Mouse (Mus musculus) liver, embryonic 11.5 days (tissue): ENCODE measurements around the gene Slc15a3. TPM values are rescaled to one million over a fixed set of nuclear protein-coding genes. Genes with fewer than 3 reads are reported as not detected.

Experiments used
- ATAC-seq: fragments of 200-750 bp; cut with Nextera tagmentation; replicated peaks from 2 replicates; pipeline ENCODE4 v1.8.0; 2017; ENCODE audit warnings: moderate number of reproducible peaks, mild to moderate bottlenecking, moderate TSS enrichment, moderate library complexity; ENCODE audit not compliant: low FRiP score
- DNase-seq: peaks from one replicate; pipeline ENCODE4 v3.0.0-alpha.2; 2017; ENCODE audit warnings: low spot score
- H3K27ac ChIP-seq: fragments of 300-500 bp; sonication (generic); 2 replicates; pipeline ENCODE4 v1.5.1; 2014; ENCODE audit warnings: mild to moderate bottlenecking, low read depth, low read length, control low read depth
- H3K27me3 ChIP-seq: fragments of 300-500 bp; sonication (generic); replicated peaks from 2 replicates; pipeline ENCODE4 v1.6.1; 2014; ENCODE audit warnings: low read length, mixed read lengths; ENCODE audit not compliant: control insufficient read depth, insufficient read depth
- H3K36me3 ChIP-seq: fragments of 300-500 bp; sonication (generic); 2 replicates; pipeline ENCODE4 v1.6.1; 2014; ENCODE audit warnings: mild to moderate bottlenecking, low read length, moderate library complexity, mixed read lengths; ENCODE audit not compliant: control insufficient read depth, insufficient read depth
- H3K4me1 ChIP-seq: fragments of 300-500 bp; sonication (generic); replicated peaks from 2 replicates; pipeline ENCODE4 v1.6.1; 2014; ENCODE audit warnings: low read length, mixed read lengths; ENCODE audit not compliant: control insufficient read depth, insufficient read depth
- H3K4me2 ChIP-seq: fragments of 300-500 bp; sonication (generic); 2 replicates; pipeline ENCODE4 v1.6.1; 2014; ENCODE audit warnings: mild to moderate bottlenecking, control low read depth, moderate library complexity
- H3K4me3 ChIP-seq: fragments of 300-500 bp; sonication (generic); 2 replicates; pipeline ENCODE4 v1.5.1; 2014; ENCODE audit warnings: low read depth, low read length, control low read depth
- H3K9ac ChIP-seq: fragments of 300-500 bp; sonication (generic); 2 replicates; pipeline ENCODE4 v1.6.1; 2014; ENCODE audit warnings: low read depth, low read length, control low read depth
- H3K9me3 ChIP-seq: fragments of 300-500 bp; sonication (generic); 2 replicates; pipeline ENCODE4 v1.6.1; 2016; ENCODE audit warnings: low read length, inconsistent platforms, mixed read lengths; ENCODE audit not compliant: control insufficient read depth
- WGBS: fragments of 180-500 bp; shearing (Covaris S2); extraction: QIAGEN DNeasy Blood & Tissue Kit; methylation state at CpG from one replicate; pipeline ENCODE4 v1.1.7; 2014; 5-methylcytosine and 5-hydroxymethylcytosine counted together
- polyA plus RNA-seq: library from polyadenylated mRNA; unstranded; fragments of >200 nt; fragmentation: Nextera tagmentation; extraction: Ambion mirVana; gene quantifications from 2 replicates; pipeline ENCODE4 v1.2.1, GENCODE M21; 2014

The Slc15a3 gene
- polyA plus RNA-seq, 1 experiment from 2014 or later = 1.2 TPM

GRCm38 (mm10) chr19:10847311-10848087, 8.0 kb downstream of the Slc15a3 start:
- Histone ChIP-seq H3K4me3 (no peak overlapping the region), H3K27me3 (peaks cover 13% of the 10 kb centered on the region), H3K27ac (no peak overlapping the region), H3K4me2 (no peak overlapping the region), H3K4me1 (no peaks in the 10 kb centered on the region), H3K9ac (no peak overlapping the region), H3K9me3 (no peaks in the 10 kb centered on the region), H3K36me3 (no peaks in the 10 kb centered on the region)
- 62% methylated on average over 3 of the region's 3 CpGs for WGBS
- DNase-seq = no peak
- no peak for ATAC-seq

DNA sequence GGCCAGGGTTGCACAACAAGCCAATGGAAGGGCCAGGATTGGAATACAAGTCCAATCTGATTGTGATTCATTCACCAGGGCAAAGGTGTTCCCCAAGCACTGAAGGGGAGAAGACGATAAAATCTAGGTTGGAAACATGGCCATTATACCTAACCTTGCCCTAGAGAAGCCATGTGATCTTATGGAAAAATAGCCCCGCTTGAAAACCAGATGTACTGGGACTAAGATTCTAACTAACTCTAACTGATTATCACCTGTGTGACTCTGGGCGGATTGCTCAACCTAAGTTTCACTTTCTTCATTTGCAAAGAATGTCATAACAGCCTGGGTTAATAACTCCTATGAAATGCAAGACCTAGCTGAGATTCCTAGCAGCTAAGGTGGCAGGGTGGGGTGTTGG, 15.9 kb downstream of the Slc15a3 start:
- H3K27ac ChIP-seq = no peak overlapping the region
- 78% methylated on average over 3 of the region's 3 CpGs for WGBS
- H3K4me2 ChIP-seq = no peak overlapping the region
- H3K36me3 ChIP-seq = peaks cover 8% of the 10 kb centered on the region
- H3K9me3 ChIP-seq = no peaks in the 10 kb centered on the region
- H3K4me1 ChIP-seq = no peaks in the 10 kb centered on the region
- ATAC-seq = no peak
- 0 out of 2 replicates have a peak, but pooled peaks cover 2% of the 10 kb centered on the region for H3K27me3 ChIP-seq
- no peak for DNase-seq
- H3K4me3 ChIP-seq = no peak overlapping the region
- H3K9ac ChIP-seq = no peak overlapping the region

- WGBS = 56% methylated on average over 2 of the region's 2 CpGs
- H3K9ac ChIP-seq = no peak overlapping the region
- H3K36me3 ChIP-seq = peaks cover 12% of the 10 kb centered on the region
- ATAC-seq (no peak), DNase-seq (no peak)
- 0 out of 2 replicates have a peak, but pooled peaks cover 2% of the 10 kb centered on the region for H3K27me3 ChIP-seq
- no peaks in the 10 kb centered on the region for H3K9me3 ChIP-seq
- no peaks in the 10 kb centered on the region for H3K4me1 ChIP-seq
- no peak overlapping the region for H3K27ac ChIP-seq
- no peak overlapping the region for H3K4me2 ChIP-seq
- no peak overlapping the region for H3K4me3 ChIP-seq
These were observed 17.0 kb downstream of the Slc15a3 start for GRCm38 (mm10) chr19:10856520-10856919.

DNA sequence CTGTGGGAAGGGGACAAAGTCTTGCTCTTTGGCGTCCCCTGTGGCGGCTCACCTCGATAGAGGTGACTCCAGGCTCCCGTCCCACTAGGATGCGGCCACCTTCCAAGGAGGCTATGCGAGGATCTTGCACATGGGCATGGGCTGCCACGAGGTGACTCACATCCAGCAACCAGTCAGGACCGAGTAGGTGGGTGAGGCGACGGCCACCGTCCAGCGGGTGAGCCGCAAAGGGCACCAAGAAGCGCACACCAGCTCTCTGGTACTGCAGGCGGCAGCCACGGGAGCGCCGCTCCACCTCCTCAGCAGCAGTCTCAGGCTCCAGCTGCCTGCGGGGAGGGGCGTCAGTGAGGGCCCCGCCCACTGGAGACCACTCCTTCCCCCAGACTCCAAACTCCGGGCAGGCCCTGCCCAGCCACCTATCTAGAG, 20.6 kb downstream of the Slc15a3 start:
- DNase-seq (no peak), ATAC-seq (no peak)
- 40% methylated on average over 22 of the region's 22 CpGs for WGBS
- no peak overlapping the region for H3K27ac ChIP-seq
- no peaks in the 10 kb centered on the region for H3K27me3 ChIP-seq
- no peaks in the 10 kb centered on the region for H3K9me3 ChIP-seq
- H3K9ac ChIP-seq = no peak overlapping the region
- no peak overlapping the region for H3K4me3 ChIP-seq
- peaks cover 15% of the 10 kb centered on the region for H3K36me3 ChIP-seq
- H3K4me1 ChIP-seq = no peaks in the 10 kb centered on the region
- H3K4me2 ChIP-seq = no peak overlapping the region

DNA sequence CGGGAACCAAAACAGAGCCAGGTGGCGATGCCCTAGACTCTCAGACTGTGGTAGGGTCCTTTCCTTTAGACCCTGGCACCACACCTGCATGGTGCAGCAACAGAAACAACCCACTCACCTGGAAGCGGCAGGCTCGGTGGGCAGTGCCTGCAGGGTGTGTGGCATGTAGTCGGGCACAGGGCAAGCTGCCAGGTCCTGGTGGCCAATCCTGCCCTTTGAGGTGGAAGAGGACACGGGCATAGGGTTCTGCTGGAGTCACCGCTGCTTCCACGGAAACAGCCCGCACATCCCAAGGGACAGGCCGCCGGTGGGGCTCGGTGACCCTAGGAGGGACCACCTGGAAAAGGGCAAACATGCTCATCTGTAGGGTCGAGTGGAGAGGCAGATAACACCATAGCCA, 26.8 kb downstream of the Slc15a3 start:
- H3K27me3 ChIP-seq = peaks cover 28% of the 10 kb centered on the region
- 87% methylated on average over 13 of the region's 13 CpGs for WGBS
- no peak overlapping the region for H3K27ac ChIP-seq
- H3K4me3 ChIP-seq = no peak overlapping the region
- no peak overlapping the region for H3K9ac ChIP-seq
- no peaks in the 10 kb centered on the region for H3K9me3 ChIP-seq
- no peak overlapping the region for H3K4me2 ChIP-seq
- 0 out of 2 replicates have a peak, but pooled peaks cover 3% of the 10 kb centered on the region for H3K4me1 ChIP-seq
- peaks cover 12% of the 10 kb centered on the region for H3K36me3 ChIP-seq
- no peak for ATAC-seq
- DNase-seq = no peak

- H3K9ac ChIP-seq = no peak overlapping the region
These were observed 28.6 kb downstream of the Slc15a3 start for GRCm38 (mm10) chr19:10867946-10868622.

DNA sequence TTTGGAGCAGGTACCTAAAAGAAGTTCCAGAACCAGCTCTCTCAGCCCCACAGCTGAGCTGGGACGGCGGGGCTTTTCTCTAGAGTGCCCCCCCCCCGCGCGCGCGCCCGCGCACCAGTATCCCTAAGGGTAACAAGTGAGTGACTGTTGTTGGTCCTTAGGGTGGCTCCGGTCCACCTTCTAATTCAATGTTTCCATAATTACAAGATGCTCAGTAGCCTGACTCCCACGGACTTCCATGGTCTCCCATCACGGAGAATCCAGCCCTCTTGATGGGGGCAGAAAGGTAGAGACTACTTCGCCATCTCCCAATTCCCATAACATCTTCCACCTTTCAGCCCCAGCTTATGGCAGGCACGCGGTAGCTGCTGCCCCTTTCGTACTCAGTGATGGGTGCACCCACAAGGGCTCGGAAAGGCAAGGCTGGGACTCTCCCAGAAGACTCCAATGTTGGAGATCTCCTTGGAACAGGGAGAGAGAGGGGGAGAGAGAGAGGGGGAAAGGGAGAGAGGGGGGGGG, 29.2 kb downstream of the Slc15a3 start:
- H3K27ac ChIP-seq = no peak overlapping the region
- H3K4me1 ChIP-seq = 0 out of 2 replicates have a peak, but pooled peaks cover 3% of the 10 kb centered on the region
- H3K9me3 ChIP-seq = no peaks in the 10 kb centered on the region
- H3K4me3 ChIP-seq = peak overlapping the region; percentile 55
- H3K9ac ChIP-seq = peak overlapping the region; percentile 67
- H3K36me3 ChIP-seq = peaks cover 20% of the 10 kb centered on the region
- ATAC-seq (no peak), DNase-seq (no peak)
- H3K4me2 ChIP-seq = peak overlapping the region; percentile 62
- WGBS = 2% methylated on average over 17 of the region's 17 CpGs
- peaks cover 28% of the 10 kb centered on the region for H3K27me3 ChIP-seq

More at GRCm38 (mm10) chr19:10867946-10868622, 28.6 kb downstream of the Slc15a3 start:
- peaks cover 15% of the 10 kb centered on the region for H3K36me3 ChIP-seq
- no peak overlapping the region for H3K27ac ChIP-seq
- DNase-seq (no peak), ATAC-seq (no peak)
- WGBS = 43% methylated on average over 5 of the region's 5 CpGs
- H3K4me2 ChIP-seq = peak overlapping the region; percentile 62
- H3K27me3 ChIP-seq = peaks cover 28% of the 10 kb centered on the region
- 0 out of 2 replicates have a peak, but pooled peaks cover 3% of the 10 kb centered on the region for H3K4me1 ChIP-seq
- peak overlapping the region; percentile 55 for H3K4me3 ChIP-seq
- H3K9me3 ChIP-seq = no peaks in the 10 kb centered on the region

GRCm38 (mm10) chr19:10869241-10869885, 29.8 kb downstream of the Slc15a3 start:
- DNase-seq (peak; percentile 82), ATAC-seq (peak; percentile 81)
- peak overlapping the region; percentile 55 for H3K4me3 ChIP-seq
- H3K27me3 ChIP-seq = peaks cover 28% of the 10 kb centered on the region
- under 1% methylated on average over 37 of the region's 43 CpGs for WGBS
- H3K9ac ChIP-seq = peak overlapping the region; percentile 67
- peaks cover 23% of the 10 kb centered on the region for H3K36me3 ChIP-seq
- no peaks in the 10 kb centered on the region for H3K9me3 ChIP-seq
- 0 out of 2 replicates have a peak, but pooled peaks cover 3% of the 10 kb centered on the region for H3K4me1 ChIP-seq
- H3K27ac ChIP-seq = no peak overlapping the region; the same call in 1 of the 2 replicates
- H3K4me2 ChIP-seq = peak overlapping the region; percentile 62
